Mouse (Mus musculus): ENCODE data around the gene Cluap1.

Gene Cluap1

GRCm38 (mm10) chr16:3908537-3909111, at the start of gene Cluap1, which contains the start of gene 1700037C18Rik:
Gene Cluap1 (plus strand): TSS chr16:3908801.
Gene 1700037C18Rik (minus strand): TSS chr16:3908689.
- peak; percentile 89 to 94 for DNase-seq (ENCODE audit: low spot score in 2 of 2)

- DNase-seq (ENCODE audit: low spot score in 2 of 2): no peak
Measured at GRCm38 (mm10) chr16:3859254-3859653, 49.3 kb upstream of the Cluap1 start.

GRCm38 (mm10) chr16:3871815-3872214, 36.8 kb upstream of the Cluap1 start:
- DNase-seq (ENCODE audit: low spot score in 2 of 2): no peak

GRCm38 (mm10) chr16:3872216-3873047, 36.2 kb upstream of the Cluap1 start, which contains the start of gene Naa60:
Gene Naa60 (plus strand): TSS chr16:3872375.
- peak; percentile 83 to 91 for DNase-seq (ENCODE audit: low spot score in 2 of 2)

- DNase-seq (ENCODE audit: low spot score in 2 of 2): no peak
Measured at GRCm38 (mm10) chr16:3876346-3876745, 32.3 kb upstream of the Cluap1 start.

- peak; percentile 95 to 98 for DNase-seq (ENCODE audit: low spot score in 2 of 2)
Measured at GRCm38 (mm10) chr16:3884201-3885064, 24.2 kb upstream of the Cluap1 start, which contains the start of the genes Zfp597 and Gm20695. Gene Zfp597 (minus strand): TSS chr16:3884561. Gene Gm20695 (plus strand): TSS chr16:3884648.

GRCm38 (mm10) chr16:3885065-3885670, 23.4 kb upstream of the Cluap1 start:
- DNase-seq (ENCODE audit: low spot score in 2 of 2): no peak

- DNase-seq (ENCODE audit: low spot score in 2 of 2): no peak
Measured at GRCm38 (mm10) chr16:3891621-3892295, 16.8 kb upstream of the Cluap1 start.

GRCm38 (mm10) chr16:3893739-3894138, 14.9 kb upstream of the Cluap1 start:
- no peak for DNase-seq (ENCODE audit: low spot score in 2 of 2)

GRCm38 (mm10) chr16:3895173-3895792, 13.3 kb upstream of the Cluap1 start:
- DNase-seq (ENCODE audit: low spot score in 2 of 2): peak; percentile 66 to 74

GRCm38 (mm10) chr16:3896046-3896445, 12.6 kb upstream of the Cluap1 start:
- no peak for DNase-seq (ENCODE audit: low spot score in 2 of 2)

- DNase-seq (ENCODE audit: low spot score in 2 of 2): no peak
Measured at GRCm38 (mm10) chr16:3896553-3896952, 12.0 kb upstream of the Cluap1 start.

GRCm38 (mm10) chr16:3907471-3907870, 1.1 kb upstream of the Cluap1 start:
- no peak for DNase-seq (ENCODE audit: low spot score in 2 of 2)

GRCm38 (mm10) chr16:3909118-3909517, 517 bp downstream of the Cluap1 start:
- no peak for DNase-seq (ENCODE audit: low spot score in 2 of 2)

GRCm38 (mm10) chr16:3920756-3921155, 12.2 kb downstream of the Cluap1 start:
- DNase-seq (ENCODE audit: low spot score in 2 of 2): no peak

- no peak for DNase-seq (ENCODE audit: low spot score in 2 of 2)
Measured at GRCm38 (mm10) chr16:3923515-3923914, 14.9 kb downstream of the Cluap1 start.

- DNase-seq (ENCODE audit: low spot score in 2 of 2): no peak
Measured at GRCm38 (mm10) chr16:3923966-3924365, 15.4 kb downstream of the Cluap1 start.

GRCm38 (mm10) chr16:3928582-3928981, 20.0 kb downstream of the Cluap1 start:
- no peak for DNase-seq (ENCODE audit: low spot score in 2 of 2)

GRCm38 (mm10) chr16:3929151-3929550, 20.6 kb downstream of the Cluap1 start:
- no peak for DNase-seq (ENCODE audit: low spot score in 2 of 2)

- no peak for DNase-seq (ENCODE audit: low spot score in 2 of 2)
Measured at GRCm38 (mm10) chr16:3933536-3933935, 24.9 kb downstream of the Cluap1 start.

All from spleen, postnatal 4 days (tissue).